Mouse (Mus musculus) brain, embryonic 18.5 days (tissue): ENCODE measurements at regions not wholly inside any gene's neighbourhood (a gene's known extent, or its start where the extent isn't known, plus 50 kb on each side); places are given as distances from the start of the nearest gene placed in this dataset.

Source experiments
- DNase-seq: peaks from one replicate; pipeline ENCODE4 v3.0.0-alpha.2; 2012; ENCODE audit warnings: low read depth, low spot score

DNA sequence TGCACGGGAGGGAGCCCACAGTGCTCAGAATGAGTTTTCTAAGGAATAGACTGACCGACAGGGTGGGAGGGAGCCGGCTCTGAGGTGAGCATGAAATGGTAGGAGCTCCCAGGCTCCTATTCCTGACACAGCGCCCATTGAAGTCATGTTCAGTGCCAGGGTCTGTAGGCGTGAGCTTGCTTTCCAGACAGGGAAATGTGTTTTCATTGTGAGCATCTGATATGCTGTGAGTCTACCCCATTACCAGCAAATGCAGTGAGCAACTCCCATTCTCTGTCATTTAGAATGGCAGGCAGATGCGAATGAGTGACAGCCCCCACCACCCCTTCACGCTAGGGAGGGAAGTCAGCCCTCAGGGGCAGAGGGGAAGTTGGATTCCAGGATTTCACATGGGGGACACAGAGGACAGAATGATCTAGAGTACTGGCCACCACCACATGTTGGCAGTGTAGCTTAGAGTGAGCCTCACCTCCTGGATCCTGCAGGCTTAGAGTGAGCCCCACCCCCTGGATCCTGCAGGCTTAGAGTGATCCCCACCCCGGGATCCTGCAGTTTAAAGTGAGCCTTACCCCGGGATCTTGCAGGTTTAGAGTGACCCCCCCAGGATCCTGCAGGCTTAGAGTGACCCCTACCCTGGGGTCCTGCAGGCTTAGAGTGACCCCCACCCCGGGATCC lies 283.2 kb upstream of the Eef2kmt start:
- DNase-seq = no peak

- DNase-seq = no peak
These were observed 281.8 kb upstream of the Eef2kmt start for GRCm38 (mm10) chr16:5537286-5538204.

DNA sequence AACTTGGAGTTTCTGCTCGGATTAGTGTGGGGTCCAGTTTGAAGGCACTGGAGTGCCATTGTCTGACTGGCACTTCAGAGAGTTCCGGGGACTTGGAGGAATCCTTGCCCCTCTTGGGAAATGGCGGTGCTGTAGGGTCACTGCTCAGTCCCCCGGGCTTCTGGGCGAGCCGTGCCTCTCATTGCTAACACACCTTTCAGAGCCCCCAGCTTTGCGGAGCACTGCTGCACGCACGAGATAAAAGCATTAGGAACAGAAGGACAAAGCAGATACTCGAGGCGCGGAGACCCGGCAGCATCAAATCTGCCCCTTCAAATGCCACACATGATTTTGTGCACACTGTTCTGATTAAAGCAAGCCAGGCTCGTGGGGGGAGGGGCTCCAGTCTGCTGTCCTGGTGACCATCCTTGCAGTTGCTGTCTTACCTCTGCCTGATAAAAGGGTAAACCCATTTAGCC lies 280.8 kb upstream of the Eef2kmt start:
- no peak for DNase-seq

DNA sequence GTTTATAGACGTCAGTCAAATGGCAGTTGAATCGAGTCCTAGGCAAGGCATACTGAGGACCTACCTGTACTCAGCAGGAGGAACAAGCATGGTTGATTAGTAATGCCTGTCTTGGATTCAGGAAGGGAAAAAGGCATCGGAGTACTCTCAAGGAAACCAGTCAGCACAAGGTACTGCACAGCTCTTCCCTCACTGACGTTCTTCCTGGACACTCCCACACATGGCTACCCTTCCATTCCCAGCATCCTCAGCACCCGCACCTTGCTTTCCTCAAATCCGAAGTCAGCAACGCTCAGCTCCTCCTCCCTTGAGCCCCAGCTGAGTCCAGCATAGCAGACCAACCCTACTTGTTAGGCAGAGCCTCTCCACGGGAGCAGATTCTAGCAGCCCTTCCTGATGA lies 279.6 kb upstream of the Eef2kmt start:
- no peak for DNase-seq

- no peak for DNase-seq
These were observed 279.1 kb upstream of the Eef2kmt start for GRCm38 (mm10) chr16:5534862-5535261.

- DNase-seq = no peak
These were observed 278.6 kb upstream of the Eef2kmt start for GRCm38 (mm10) chr16:5534385-5534784.

- DNase-seq = no peak
These were observed 276.5 kb upstream of the Eef2kmt start for GRCm38 (mm10) chr16:5532281-5532680.

DNA sequence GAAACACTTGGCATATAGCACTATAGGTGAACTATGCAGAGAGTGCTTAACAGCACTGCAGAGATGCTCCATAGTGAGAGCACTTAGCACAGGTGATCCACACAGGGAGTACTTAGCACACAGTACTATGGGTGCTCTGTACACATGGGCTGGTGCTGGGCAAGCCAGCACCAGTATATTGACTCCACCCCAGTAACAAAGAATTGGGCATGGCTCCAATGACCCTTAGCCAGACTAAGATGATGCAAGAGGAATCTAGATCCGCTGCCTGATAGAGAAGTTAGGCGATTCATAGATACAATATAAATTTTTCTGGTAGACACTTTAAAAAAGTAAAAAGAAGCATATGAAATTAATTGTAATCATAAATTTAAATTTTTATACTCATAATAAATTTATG lies 274.0 kb upstream of the Eef2kmt start:
- no peak for DNase-seq

DNA sequence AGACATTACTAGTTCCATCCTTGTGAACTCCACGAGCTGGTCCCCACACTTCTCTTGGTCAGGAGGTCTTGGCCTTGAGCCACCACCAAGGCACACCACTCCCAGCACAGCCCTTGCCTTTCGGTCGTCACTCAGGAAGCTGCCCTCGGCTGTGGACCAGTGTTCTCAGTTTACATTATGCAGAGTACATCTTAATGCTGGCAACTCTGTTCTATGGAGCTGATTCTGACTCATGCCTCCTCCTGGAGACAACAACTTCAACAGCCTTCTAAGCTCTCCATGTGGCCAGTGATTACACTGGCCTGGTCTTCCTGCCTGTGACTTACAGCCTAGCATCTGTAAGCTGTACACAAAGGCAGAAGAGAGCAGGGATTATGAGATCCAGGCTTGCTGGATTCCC lies 272.2 kb upstream of the Eef2kmt start:
- no peak for DNase-seq

- DNase-seq = no peak
These were observed 268.6 kb upstream of the Eef2kmt start for GRCm38 (mm10) chr16:5524375-5524774.

DNA sequence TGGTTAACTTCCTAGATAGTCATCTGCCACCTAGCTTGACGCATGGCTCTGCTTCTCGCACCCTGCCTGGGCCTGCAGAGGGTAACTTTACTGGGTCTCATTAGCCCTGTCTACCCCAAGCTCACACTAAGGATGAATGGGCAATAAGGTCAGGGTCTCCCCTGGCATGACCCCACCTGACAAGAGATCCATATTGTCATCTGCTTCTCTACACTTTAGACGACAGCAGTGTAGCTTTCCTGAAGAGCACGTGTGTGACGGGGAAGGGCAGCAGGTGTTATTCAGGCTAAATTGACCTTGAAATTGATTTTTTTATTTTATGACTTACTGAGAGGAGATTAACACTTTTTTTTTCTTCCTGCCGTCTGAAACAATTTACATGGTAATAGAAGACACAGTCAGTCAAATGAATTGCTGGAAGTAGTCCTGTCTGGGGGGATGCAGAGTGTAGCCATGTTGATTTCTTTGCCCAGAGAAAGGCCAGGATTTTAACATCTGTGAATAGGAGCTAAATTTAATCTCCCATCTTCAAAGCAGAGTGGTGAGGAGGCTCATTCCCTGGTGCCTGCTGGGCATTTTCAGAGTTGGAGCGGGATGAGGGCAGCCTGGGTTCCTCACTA lies 267.7 kb upstream of the Eef2kmt start:
- DNase-seq = no peak

- DNase-seq = no peak
These were observed 262.0 kb upstream of the Eef2kmt start for GRCm38 (mm10) chr16:5517746-5518145.

GRCm38 (mm10) chr16:5515867-5516266 lies 260.1 kb upstream of the Eef2kmt start:
- no peak for DNase-seq

DNA sequence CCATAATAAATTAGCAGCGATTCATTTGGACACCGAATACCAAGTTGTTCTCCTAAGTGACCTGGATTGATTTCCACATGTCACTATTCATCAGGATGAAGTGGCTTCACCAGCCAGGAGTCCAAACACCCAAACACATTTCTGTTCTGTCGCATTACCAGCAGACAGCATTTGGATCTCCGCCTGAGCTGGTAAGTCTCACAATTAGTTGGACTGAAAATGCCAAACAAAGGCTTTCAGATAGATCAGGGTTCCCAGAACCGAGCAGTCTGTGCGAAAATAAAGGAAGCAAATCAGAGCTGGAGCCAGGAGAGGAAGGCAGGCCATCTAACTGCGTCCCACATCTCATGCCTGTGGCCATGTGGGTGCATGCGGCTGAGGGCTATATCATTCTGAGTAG lies 251.5 kb upstream of the Eef2kmt start:
- DNase-seq = no peak

GRCm38 (mm10) chr16:5501961-5502360 lies 246.2 kb upstream of the Eef2kmt start:
- DNase-seq = no peak

GRCm38 (mm10) chr16:5496051-5496685 lies 240.4 kb upstream of the Eef2kmt start:
- DNase-seq = no peak

DNA sequence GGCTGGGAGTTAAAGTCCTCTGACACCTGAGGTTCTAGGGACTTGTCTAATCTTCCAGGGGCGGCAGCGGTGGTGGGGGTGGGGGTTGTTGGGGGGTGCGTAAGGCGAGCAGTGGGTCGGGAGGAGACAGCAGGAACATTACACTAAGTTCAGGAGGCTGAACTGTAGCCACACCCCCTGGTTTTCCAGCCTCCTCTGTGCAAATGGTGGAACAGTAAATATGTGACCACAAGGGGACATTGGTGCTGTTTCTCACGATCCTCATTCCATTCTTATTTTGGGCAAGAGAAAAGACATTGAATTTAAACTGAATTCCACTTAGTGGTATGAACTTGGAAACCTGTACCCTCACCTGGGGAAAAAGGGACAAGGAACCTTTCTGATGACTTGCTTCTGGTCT lies 237.6 kb upstream of the Eef2kmt start:
- DNase-seq = no peak

- no peak for DNase-seq
These were observed 231.5 kb upstream of the Eef2kmt start for GRCm38 (mm10) chr16:5487259-5487658.

DNA sequence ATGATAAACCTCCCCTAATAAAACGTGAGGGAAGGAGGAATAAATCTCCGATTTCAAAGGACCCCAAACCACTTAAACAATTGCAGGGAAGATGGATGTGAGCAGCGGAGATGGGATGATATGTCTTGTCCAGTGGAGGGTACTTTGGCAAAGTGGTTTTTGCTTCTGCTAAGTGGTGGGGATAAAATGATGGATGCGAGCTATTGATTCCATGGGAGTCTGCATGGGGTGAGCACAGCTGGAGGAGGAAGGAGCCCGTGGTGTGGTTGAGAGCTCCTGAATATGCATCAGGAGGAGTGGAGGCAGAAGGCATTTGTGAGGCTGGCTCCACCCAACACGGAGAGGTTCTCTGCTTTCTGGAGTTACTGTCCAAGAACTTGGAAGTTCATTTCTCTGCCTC lies 227.6 kb upstream of the Eef2kmt start:
- no peak for DNase-seq

DNA sequence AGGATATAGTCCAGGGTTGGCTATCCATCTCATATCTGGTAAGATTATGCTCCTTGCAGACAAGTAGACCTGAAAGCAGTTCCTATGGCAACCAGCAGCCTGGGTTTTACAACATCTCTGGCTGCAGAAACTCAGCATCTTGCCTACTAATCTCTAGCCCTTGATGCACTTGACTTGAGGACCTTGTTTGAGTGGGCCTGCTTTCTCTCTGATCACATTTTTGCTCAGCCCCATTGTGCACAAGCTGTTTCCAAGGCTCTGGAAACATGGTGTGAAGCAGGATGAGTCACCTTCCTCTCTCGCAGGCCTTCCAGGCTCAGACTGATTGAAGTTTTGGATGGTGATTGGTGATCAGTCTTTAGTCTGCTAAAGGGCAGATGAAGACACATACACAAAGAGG lies 224.4 kb upstream of the Eef2kmt start:
- no peak for DNase-seq

- DNase-seq = no peak
These were observed 223.2 kb upstream of the Eef2kmt start for GRCm38 (mm10) chr16:5478970-5479369.

- DNase-seq = no peak
These were observed 215.5 kb upstream of the Eef2kmt start for GRCm38 (mm10) chr16:5471321-5471720.
